Mouse (Mus musculus): Measurements from ENCODE around the gene Tm2d3. TPM values are rescaled to one million over a fixed set of nuclear protein-coding genes. Genes with fewer than 3 reads are reported as not detected.

The Tm2d3 gene
- polyA plus RNA-seq, 1 experiment from 2014 or later: 90.8 TPM

GRCm38 (mm10) chr7:65710301-65710700, 19.3 kb downstream of the Tm2d3 start:
- H3K4me2 ChIP-seq: no peak overlapping the region
- no peaks in the 10 kb centered on the region for H3K36me3 ChIP-seq
- no peak for ATAC-seq (ENCODE audit: low FRiP score)
- H3K9ac ChIP-seq (replicated peaks): no peak overlapping the region
- H3K27me3 ChIP-seq (replicated peaks): no peaks in the 10 kb centered on the region
- no peak overlapping the region for H3K4me3 ChIP-seq (replicated peaks)
- 62% methylated on average over 3 of the region's 3 CpGs for WGBS
- no peaks in the 10 kb centered on the region for H3K4me1 ChIP-seq
- H3K27ac ChIP-seq (replicated peaks): no peak overlapping the region
- H3K9me3 ChIP-seq (replicated peaks): no peaks in the 10 kb centered on the region

GRCm38 (mm10) chr7:65713782-65714181, 22.8 kb downstream of the Tm2d3 start:
- H3K4me2 ChIP-seq: no peak overlapping the region
- H3K27me3 ChIP-seq (replicated peaks): no peaks in the 10 kb centered on the region
- H3K9me3 ChIP-seq (replicated peaks): no peaks in the 10 kb centered on the region
- no peaks in the 10 kb centered on the region for H3K4me1 ChIP-seq
- ATAC-seq (ENCODE audit: low FRiP score): no peak; the same call in 1 of the 2 replicates
- no peaks in the 10 kb centered on the region for H3K36me3 ChIP-seq
- H3K27ac ChIP-seq (replicated peaks): no peak overlapping the region
- H3K4me3 ChIP-seq (replicated peaks): no peak overlapping the region
- WGBS: 72% methylated on average over 5 of the region's 5 CpGs
- H3K9ac ChIP-seq (replicated peaks): no peak overlapping the region

GRCm38 (mm10) chr7:65714304-65714703, 23.3 kb downstream of the Tm2d3 start:
- Histone ChIP-seq H3K36me3 (no peaks in the 10 kb centered on the region), H3K9me3 (replicated peaks) (no peaks in the 10 kb centered on the region), H3K4me3 (replicated peaks) (no peak overlapping the region), H3K4me1 (no peaks in the 10 kb centered on the region), H3K27ac (replicated peaks) (no peak overlapping the region), H3K9ac (replicated peaks) (no peak overlapping the region), H3K4me2 (no peak overlapping the region), H3K27me3 (replicated peaks) (no peaks in the 10 kb centered on the region)
- 92% methylated on average over 4 of the region's 4 CpGs for WGBS
- ATAC-seq (ENCODE audit: low FRiP score): no peak

- Histone ChIP-seq H3K4me1 (no peaks in the 10 kb centered on the region), H3K36me3 (no peaks in the 10 kb centered on the region), H3K9me3 (replicated peaks) (no peaks in the 10 kb centered on the region), H3K4me3 (replicated peaks) (no peak overlapping the region), H3K9ac (replicated peaks) (no peak overlapping the region), H3K27me3 (replicated peaks) (no peaks in the 10 kb centered on the region), H3K27ac (replicated peaks) (no peak overlapping the region), H3K4me2 (no peak overlapping the region)
- 83% methylated on average over 2 of the region's 2 CpGs for WGBS
- ATAC-seq (ENCODE audit: low FRiP score): no peak
These were observed 43.1 kb downstream of the Tm2d3 start for GRCm38 (mm10) chr7:65734024-65734423.

GRCm38 (mm10) chr7:65735261-65735660, 44.3 kb downstream of the Tm2d3 start:
- Histone ChIP-seq H3K36me3 (no peaks in the 10 kb centered on the region), H3K27me3 (replicated peaks) (no peaks in the 10 kb centered on the region), H3K27ac (replicated peaks) (no peak overlapping the region), H3K4me3 (replicated peaks) (no peak overlapping the region), H3K9me3 (replicated peaks) (no peaks in the 10 kb centered on the region), H3K9ac (replicated peaks) (no peak overlapping the region), H3K4me1 (no peaks in the 10 kb centered on the region), H3K4me2 (no peak overlapping the region)
- WGBS: 86% methylated on average over 3 of the region's 3 CpGs
- ATAC-seq (ENCODE audit: low FRiP score): no peak

GRCm38 (mm10) chr7:65737286-65738040, 46.5 kb downstream of the Tm2d3 start:
- H3K4me2 ChIP-seq: no peak overlapping the region
- no peak overlapping the region for H3K27ac ChIP-seq (replicated peaks)
- H3K4me1 ChIP-seq: no peaks in the 10 kb centered on the region

GRCm38 (mm10) chr7:65742857-65743256, 51.9 kb downstream of the Tm2d3 start:
- no peak overlapping the region for H3K9ac ChIP-seq (replicated peaks)
- WGBS: 93% methylated on average over 8 of the region's 8 CpGs
- H3K4me2 ChIP-seq: no peak overlapping the region
- H3K9me3 ChIP-seq (replicated peaks): no peaks in the 10 kb centered on the region
- H3K4me3 ChIP-seq (replicated peaks): no peak overlapping the region
- ATAC-seq (ENCODE audit: low FRiP score): no peak
- no peaks in the 10 kb centered on the region for H3K4me1 ChIP-seq
- no peak overlapping the region for H3K27ac ChIP-seq (replicated peaks)
- no peaks in the 10 kb centered on the region for H3K36me3 ChIP-seq
- H3K27me3 ChIP-seq (replicated peaks): no peaks in the 10 kb centered on the region

More at GRCm38 (mm10) chr7:65737286-65738040, 46.5 kb downstream of the Tm2d3 start:
- Histone ChIP-seq H3K9me3 (replicated peaks) (no peaks in the 10 kb centered on the region), H3K36me3 (no peaks in the 10 kb centered on the region), H3K27me3 (replicated peaks) (no peaks in the 10 kb centered on the region), H3K4me3 (replicated peaks) (no peak overlapping the region), H3K9ac (replicated peaks) (no peak overlapping the region)
- ATAC-seq (ENCODE audit: low FRiP score): no peak
- WGBS: 82% methylated on average over 12 of the region's 12 CpGs

- Histone ChIP-seq H3K27me3 (replicated peaks) (no peaks in the 10 kb centered on the region), H3K9me3 (replicated peaks) (no peaks in the 10 kb centered on the region), H3K4me2 (no peak overlapping the region), H3K36me3 (no peaks in the 10 kb centered on the region), H3K4me1 (no peaks in the 10 kb centered on the region; the same call in none of the 2 replicates), H3K27ac (replicated peaks) (no peak overlapping the region), H3K4me3 (replicated peaks) (no peak overlapping the region), H3K9ac (replicated peaks) (no peak overlapping the region)
- WGBS: 77% methylated on average over 11 of the region's 11 CpGs
- no peak for ATAC-seq (ENCODE audit: low FRiP score)
These were observed 57.3 kb downstream of the Tm2d3 start for GRCm38 (mm10) chr7:65747990-65748955.

Other genes with a start within 250 kb of the Tm2d3 start
- 26.3 and 29.7 TPM in 2 replicates for gene Tjp1, start 163.4 kb upstream of the Tm2d3 start, polyA plus RNA-seq (2015; fragmentation: Nextera tagmentation; extraction: Ambion mirVana)
- 20.5 and 22.3 TPM in 2 replicates for gene Tarsl2, start 46.3 kb upstream of the Tm2d3 start, polyA plus RNA-seq (2015; fragmentation: Nextera tagmentation; extraction: Ambion mirVana)
- gene Pcsk6, start 170.6 kb downstream of the Tm2d3 start, polyA plus RNA-seq (2015; fragmentation: Nextera tagmentation; extraction: Ambion mirVana): 1.4 and 1.5 TPM in 2 replicates